Mouse (Mus musculus) myocyte (in vitro differentiated cells): Measurements from ENCODE around the gene Gadd45b. TPM values are rescaled to one million over a fixed set of nuclear protein-coding genes. Genes with fewer than 3 reads are reported as not detected.

Experiments
- H3K27me3 ChIP-seq: one replicate; pipeline ENCODE4 v1.6.1; 2011; ENCODE audit not compliant: control insufficient read depth, insufficient read depth, insufficient read length
- H3K36me3 ChIP-seq: one replicate; pipeline ENCODE4 v1.6.1; 2011; ENCODE audit not compliant: control insufficient read depth, insufficient read depth
- H3K4me2 ChIP-seq: one replicate; pipeline ENCODE4 v1.6.1; 2011; ENCODE audit warnings: low read depth, control low read depth
- H3K4me3 ChIP-seq: one replicate; pipeline ENCODE4 v1.5.1; 2011; ENCODE audit warnings: mild to moderate bottlenecking, control low read depth, moderate library complexity
- H3K79me2 ChIP-seq: one replicate; pipeline ENCODE4 v1.6.1; 2011; ENCODE audit not compliant: control insufficient read depth, insufficient read depth
- H3ac ChIP-seq: one replicate; pipeline ENCODE4 v1.6.1; 2011; ENCODE audit not compliant: control insufficient read depth, insufficient read length
- CEBPB ChIP-seq: IDR thresholded peaks from 2 replicates; pipeline ENCODE4 v1.6.1; 2011; ENCODE audit warnings: mild to moderate bottlenecking, moderate library complexity; ENCODE audit not compliant: poor library complexity, insufficient read depth, severe bottlenecking
- E2F4 ChIP-seq: IDR thresholded peaks from one replicate; pipeline ENCODE4 v1.6.1; 2011; ENCODE audit warnings: mild to moderate bottlenecking, control low read depth, moderate library complexity; ENCODE audit not compliant: insufficient read depth
- MAX ChIP-seq: IDR thresholded peaks from one replicate; pipeline ENCODE4 v1.6.1; 2011; ENCODE audit warnings: low read depth, mild to moderate bottlenecking, control low read depth
- MYOD1 ChIP-seq, 3 experiments: IDR thresholded peaks; one replicate each; pipeline ENCODE4 v1.6.1; 2011; ENCODE audit warnings: control low read depth in 2 of 3, low read depth in 2 of 3, mild to moderate bottlenecking in 2 of 3, moderate library complexity in 1 of 3; ENCODE audit not compliant: insufficient read length in 2 of 3, control insufficient read depth in 1 of 3
- MYOG ChIP-seq, 3 experiments: IDR thresholded peaks; one replicate each; pipeline ENCODE4 v1.6.1; 2011; ENCODE audit warnings: control low read depth in 2 of 3, low read depth in 2 of 3, mild to moderate bottlenecking in 2 of 3; ENCODE audit not compliant: insufficient read length in 2 of 3, control insufficient read depth in 1 of 3, insufficient read depth in 1 of 3
- POLR2A ChIP-seq: IDR thresholded peaks from one replicate; pipeline ENCODE4 v1.6.1; 2011; ENCODE audit warnings: low read depth, mild to moderate bottlenecking, control low read depth, moderate library complexity; ENCODE audit not compliant: insufficient read length
- POLR2AphosphoS2 ChIP-seq: IDR thresholded peaks from one replicate; pipeline ENCODE4 v1.6.1; 2011; ENCODE audit warnings: low read depth, control low read depth; ENCODE audit not compliant: insufficient read length
- REST ChIP-seq: IDR thresholded peaks from one replicate; pipeline ENCODE4 v1.6.1; 2011; ENCODE audit warnings: mild to moderate bottlenecking, control low read depth, moderate library complexity; ENCODE audit not compliant: insufficient read depth, insufficient read length
- SRF ChIP-seq: IDR thresholded peaks from one replicate; pipeline ENCODE4 v1.6.1; 2011; ENCODE audit warnings: low read depth; ENCODE audit not compliant: control insufficient read depth, insufficient read length
- TCF12 ChIP-seq: IDR thresholded peaks from one replicate; pipeline ENCODE4 v1.6.1; 2011; ENCODE audit warnings: mild to moderate bottlenecking, control low read depth; ENCODE audit not compliant: poor library complexity, insufficient read depth, severe bottlenecking
- TCF3 ChIP-seq: IDR thresholded peaks from one replicate; pipeline ENCODE4 v1.6.1; 2011; ENCODE audit warnings: low read depth, control low read depth; ENCODE audit not compliant: insufficient read length
- USF1 ChIP-seq: IDR thresholded peaks from one replicate; pipeline ENCODE4 v1.6.1; 2011; ENCODE audit warnings: low read depth, mild to moderate bottlenecking, control low read depth, moderate library complexity
- polyA plus RNA-seq: library from polyadenylated mRNA; unstranded; fragments of >200 nt; fragmentation: generic; extraction: Trizol; gene quantifications from one replicate; pipeline ENCODE4 v1.2.1, GENCODE M21; 2012; ENCODE audit warnings: missing spikeins

Gadd45b gene
- polyA plus RNA-seq, 1 experiment = 52.2 TPM

DNA sequence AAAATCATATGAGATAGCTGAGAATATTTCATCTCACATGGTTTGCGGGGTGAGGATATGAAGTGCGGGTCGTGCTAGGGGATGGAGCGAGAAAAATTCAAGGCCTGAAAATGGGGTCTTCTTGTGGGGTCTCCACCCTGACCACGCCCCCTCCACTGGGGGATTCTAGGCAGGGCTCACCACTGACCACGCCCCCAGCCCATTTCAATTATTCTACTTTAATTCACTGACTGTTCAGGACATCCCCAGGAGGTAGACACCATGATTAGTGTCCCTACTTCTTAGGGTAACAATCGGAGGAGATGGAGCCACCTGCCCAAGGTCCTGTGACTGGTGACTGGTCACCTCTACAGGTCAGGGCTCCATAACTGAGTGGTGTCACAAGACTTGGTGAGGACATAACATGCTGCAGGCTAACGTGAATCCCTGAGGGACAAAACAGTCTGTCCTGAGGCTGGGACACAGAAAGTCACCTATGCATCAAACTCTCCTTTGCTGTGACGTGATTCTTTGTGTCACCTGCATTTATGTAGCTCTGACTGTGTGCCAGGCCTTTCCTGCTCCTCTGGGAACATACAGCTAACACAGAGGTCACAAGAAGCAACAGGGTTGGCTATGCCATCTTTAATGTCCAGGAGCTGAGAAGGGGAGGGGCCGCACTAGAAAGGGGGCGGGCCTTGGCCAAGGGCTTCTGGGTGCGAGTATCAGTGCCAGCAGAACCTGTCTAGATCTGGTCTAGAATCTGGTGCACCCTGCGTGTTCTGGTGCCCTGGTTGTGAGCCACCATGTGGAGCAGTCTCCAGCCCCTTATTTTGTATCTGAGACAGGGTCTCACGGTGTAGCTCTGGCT is 4.5 kb downstream of the Gadd45b start:
- Histone ChIP-seq H3K36me3 (no peaks in the 10 kb centered on the region), H3K4me3 (no peak overlapping the region), H3K4me2 (no peak overlapping the region), H3ac (no peak overlapping the region), H3K27me3 (no peaks in the 10 kb centered on the region), H3K79me2 (peaks cover 12% of the 10 kb centered on the region)
- TF ChIP-seq E2F4 (no peak), MYOG (IDR thresholded peaks at IDR 0.05; ENCODE audit: control insufficient read depth in 1 of 3, insufficient read depth in 1 of 3, insufficient read length in 2 of 3, low read depth in 2 of 3) (no peak), REST (no peak), POLR2A (no peak), USF1 (no peak), SRF (no peak), CEBPB (no peak), POLR2AphosphoS2 (no peak), MAX (no peak), TCF3 (no peak), TCF12 (no peak)

DNA sequence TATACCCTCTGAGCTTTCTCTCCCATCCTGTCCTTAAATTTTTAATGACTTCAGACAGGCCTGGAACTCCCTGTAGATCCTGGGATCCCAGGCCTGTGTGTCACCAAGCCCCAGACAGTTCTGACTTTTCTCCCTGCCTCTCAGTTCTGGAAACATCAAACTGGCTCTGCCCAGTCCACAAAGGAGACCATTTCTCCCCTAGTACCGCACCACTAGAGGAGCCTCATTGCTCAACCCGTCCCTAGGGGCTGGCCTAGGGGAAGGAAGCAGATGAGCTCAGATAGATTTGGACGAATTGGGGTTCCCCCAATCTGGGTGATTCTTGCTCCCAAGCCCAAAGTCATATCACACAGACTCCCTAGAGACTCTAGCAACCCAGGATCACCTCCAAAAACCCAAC is 5.4 kb downstream of the Gadd45b start:
- Histone ChIP-seq H3ac (no peak overlapping the region), H3K36me3 (no peaks in the 10 kb centered on the region), H3K79me2 (peaks cover 9% of the 10 kb centered on the region), H3K4me3 (no peak overlapping the region), H3K27me3 (no peaks in the 10 kb centered on the region), H3K4me2 (no peak overlapping the region)
- no peak for TF ChIP-seq MYOG (IDR thresholded peaks at IDR 0.05; ENCODE audit: control insufficient read depth in 1 of 3, insufficient read depth in 1 of 3, insufficient read length in 2 of 3, low read depth in 2 of 3)
- TF ChIP-seq CEBPB = peak; percentile 78
- TF ChIP-seq E2F4 = no peak
- TF ChIP-seq POLR2AphosphoS2 = no peak

DNA sequence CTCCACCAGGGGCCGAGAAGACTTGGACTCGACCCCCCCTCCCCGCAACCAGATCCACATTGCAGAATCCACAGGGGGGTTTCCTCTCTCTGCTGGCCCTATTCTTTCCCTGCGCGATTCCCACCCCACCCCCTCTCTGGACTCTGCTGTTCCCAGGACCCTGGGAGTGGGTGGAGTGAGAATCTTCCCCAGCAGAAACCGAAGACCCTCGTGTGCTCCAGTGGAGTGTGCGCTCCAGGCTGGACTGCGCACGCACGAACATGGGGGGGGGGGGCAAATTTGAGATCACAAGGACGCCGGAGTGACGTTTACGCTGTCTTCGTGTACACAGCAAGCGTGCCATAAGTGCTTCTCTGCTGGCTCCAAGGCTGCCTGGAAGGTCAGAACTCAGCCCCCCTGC is 5.8 kb downstream of the Gadd45b start:
- TF ChIP-seq REST = no peak
- TF ChIP-seq SRF = no peak
- no peak for TF ChIP-seq MAX
- TF ChIP-seq POLR2AphosphoS2 = no peak
- no peak for TF ChIP-seq E2F4
- no peak for TF ChIP-seq POLR2A
- TF ChIP-seq TCF12 = no peak
- no peak for TF ChIP-seq MYOG (IDR thresholded peaks at IDR 0.05; ENCODE audit: control insufficient read depth in 1 of 3, insufficient read depth in 1 of 3, insufficient read length in 2 of 3, low read depth in 2 of 3)
- no peak for TF ChIP-seq MYOD1 (IDR thresholded peaks at IDR 0.05; ENCODE audit: control insufficient read depth in 1 of 3, insufficient read length in 2 of 3, low read depth in 2 of 3)
- TF ChIP-seq USF1 = no peak
- Histone ChIP-seq H3K4me2 (peak overlapping the region; percentile 58), H3ac (no peak overlapping the region), H3K36me3 (no peaks in the 10 kb centered on the region), H3K79me2 (peaks cover 4% of the 10 kb centered on the region), H3K27me3 (no peaks in the 10 kb centered on the region), H3K4me3 (no peak overlapping the region)

DNA sequence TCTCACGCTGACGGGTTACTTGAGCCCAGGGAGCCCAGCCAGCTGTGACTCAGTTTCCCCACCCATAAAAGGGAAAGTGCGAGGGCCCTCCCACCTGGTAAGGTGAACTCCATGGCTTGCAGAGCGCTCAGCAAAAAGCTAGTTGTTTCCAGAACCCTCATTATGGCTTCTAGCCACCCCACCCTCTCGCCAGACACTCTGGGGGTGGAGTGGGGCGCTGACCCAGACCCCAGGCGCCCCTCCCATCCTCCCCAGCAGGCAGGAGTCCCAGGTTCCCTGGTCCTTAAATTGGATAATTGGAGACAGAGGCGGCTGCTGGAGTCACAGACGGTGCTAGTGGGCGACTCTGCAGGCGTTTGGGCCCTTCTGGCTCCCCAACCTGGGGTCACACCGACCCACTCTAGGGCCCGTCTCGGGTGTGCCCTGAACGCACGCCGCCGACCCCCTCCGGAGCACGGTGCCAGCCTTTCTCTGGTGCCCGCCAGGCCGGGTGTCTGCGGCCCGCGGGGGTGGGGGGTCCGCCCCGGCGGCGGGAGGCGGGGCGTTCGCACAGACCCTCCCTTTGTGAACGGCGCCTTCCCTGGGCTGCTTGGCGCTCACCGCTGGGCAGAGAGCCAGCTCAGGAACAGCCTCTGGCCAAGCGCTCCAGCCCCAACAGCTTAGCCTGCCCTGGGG is 6.4 kb downstream of the Gadd45b start:
- H3K4me2 ChIP-seq = peak overlapping the region; percentile 58
- H3ac ChIP-seq = no peak overlapping the region
- no peaks in the 10 kb centered on the region for H3K79me2 ChIP-seq
- no peaks in the 10 kb centered on the region for H3K27me3 ChIP-seq
- no peak overlapping the region for H3K4me3 ChIP-seq
- TF ChIP-seq MYOD1 (IDR thresholded peaks at IDR 0.05; ENCODE audit: control insufficient read depth in 1 of 3, insufficient read length in 2 of 3, low read depth in 2 of 3) (no peak), REST (no peak), MYOG (IDR thresholded peaks at IDR 0.05; ENCODE audit: control insufficient read depth in 1 of 3, insufficient read depth in 1 of 3, insufficient read length in 2 of 3, low read depth in 2 of 3) (no peak), POLR2AphosphoS2 (no peak), TCF12 (no peak), CEBPB (no peak), E2F4 (no peak), SRF (no peak), TCF3 (no peak), POLR2A (no peak), USF1 (no peak), MAX (no peak)
- H3K36me3 ChIP-seq = no peaks in the 10 kb centered on the region
